9 mouse cellular contexts compared by ENCODE assay signal in genomic region chr2:51830286-51830944, GRCm38 (mm10).
DNase-seq lines count a peak whose midpoint lies in the region; ATAC-seq and TF ChIP-seq lines count a peak whose summit lies in the region.
"Had no signal": no experiment of that assay in that cellular context is flagged by ENCODE, and none has a peak within 500 bp of the region (broad histone marks: within the 10 kb centered on the region; RNA-seq: fewer than 3 reads in every experiment).

No protein-coding gene starts in this region.

- H3K36me3 ChIP-seq in thymus, adult 2 months (ENCODE audit: control insufficient read depth, insufficient read depth, low read length) = no peaks in the 10 kb centered on the region
- no peaks in the 10 kb centered on the region for H3K36me3 ChIP-seq in kidney, adult 2 months (ENCODE audit: control insufficient read depth, insufficient read depth, low read length)
- H3K36me3 ChIP-seq in liver, embryonic 14.5 days (replicated peaks; ENCODE audit: control insufficient read depth, insufficient read depth, low read depth) = no peaks in the 10 kb centered on the region
- H3K36me3 ChIP-seq in neural tube, embryonic 13.5 days = no peaks in the 10 kb centered on the region
- H3K36me3 ChIP-seq: limb, embryonic 15.5 days had no signal

- H3K27me3 ChIP-seq in thymus, adult 2 months (ENCODE audit: control insufficient read depth, insufficient read depth, low read length) = no peaks in the 10 kb centered on the region
- H3K27me3 ChIP-seq in kidney, adult 2 months (replicated peaks; ENCODE audit: control insufficient read depth, insufficient read depth, low read length) = no peaks in the 10 kb centered on the region
- H3K27me3 ChIP-seq in liver, embryonic 14.5 days (ENCODE audit: control insufficient read depth, insufficient read depth, low read length) = no peaks in the 10 kb centered on the region
- H3K27me3 ChIP-seq in neural tube, embryonic 13.5 days = no peaks in the 10 kb centered on the region
- H3K27me3 ChIP-seq: limb, embryonic 15.5 days had no signal

- no peak overlapping the region for H3K9ac ChIP-seq in liver, embryonic 14.5 days (replicated peaks)
- no peak overlapping the region for H3K9ac ChIP-seq in neural tube, embryonic 13.5 days
- H3K9ac ChIP-seq: limb, embryonic 15.5 days had no signal

- peak; percentile 20 for DNase-seq in thymus, adult 2 months
- no peak for DNase-seq in thymus, adult 18-20 months
- DNase-seq in cerebellum, postnatal 10 days = peak; percentile 89 to 90
- DNase-seq in gastrocnemius, adult 8-10 months (ENCODE audit: low spot score in 2 of 2) = peak; percentile 34 to 40
- DNase-seq in kidney, adult 2 months = peak; percentile 75
- peak in 1 of 3 experiments; percentile 2 for DNase-seq in liver, embryonic 14.5 days (ENCODE audit: low read depth in 3 of 3, low spot score in 3 of 3)
- DNase-seq in urinary bladder, postnatal 4 days (ENCODE audit: low spot score in 2 of 2) = peak; percentile 24 to 78

- H3K4me1 ChIP-seq in thymus, adult 2 months (replicated peaks; ENCODE audit: control insufficient read depth, insufficient read depth, low read length) = no peaks in the 10 kb centered on the region
- H3K4me1 ChIP-seq in kidney, adult 2 months (ENCODE audit: control insufficient read depth, insufficient read depth, low read length) = no peaks in the 10 kb centered on the region
- H3K4me1 ChIP-seq in liver, embryonic 14.5 days (replicated peaks; ENCODE audit: control insufficient read depth in 2 of 2, insufficient read depth in 2 of 2, low read length in 1 of 2) = no peaks in the 10 kb centered on the region
- H3K4me1 ChIP-seq in neural tube, embryonic 13.5 days (replicated peaks) = peaks cover 11% of the 10 kb centered on the region

- H3K27ac ChIP-seq in thymus, adult 2 months (ENCODE audit: control insufficient read depth, insufficient read depth, low read length) = no peak overlapping the region
- no peak overlapping the region for H3K27ac ChIP-seq in kidney, adult 2 months (ENCODE audit: insufficient read depth, low read depth, low read length)
- H3K27ac ChIP-seq in liver, embryonic 14.5 days = no peak overlapping the region
- H3K27ac ChIP-seq in neural tube, embryonic 13.5 days (replicated peaks) = 0 out of 2 replicates have a peak overlapping the region, but pooled peaks have one; percentile 13
- H3K27ac ChIP-seq: limb, embryonic 15.5 days had no signal

- 34% methylated on average over 7 of the region's 7 CpGs for WGBS in thymus, adult 2 months
- 32% methylated on average over 7 of the region's 7 CpGs for WGBS in kidney, adult 2 months
- WGBS in liver, embryonic 14.5 days (ENCODE audit: insufficient replicate concordance) = 30% methylated on average over 7 of the region's 7 CpGs
- 32% methylated on average over 7 of the region's 7 CpGs for WGBS in neural tube, embryonic 13.5 days

- no peak for TF ChIP-seq EP300 in liver, embryonic 14.5 days (IDR thresholded peaks at IDR 0.05; ENCODE audit: low read depth)

- no peaks in the 10 kb centered on the region for H3K9me3 ChIP-seq in liver, embryonic 14.5 days (ENCODE audit: control insufficient read depth, low read length)
- H3K9me3 ChIP-seq in neural tube, embryonic 13.5 days = no peaks in the 10 kb centered on the region
- H3K9me3 ChIP-seq: limb, embryonic 15.5 days had no signal

- TF ChIP-seq CTCF in thymus, adult 2 months (IDR thresholded peaks at IDR 0.05; ENCODE audit: borderline replicate concordance, control insufficient read depth, extremely low read depth, insufficient read depth, low read length, poor library complexity) = no peak
- peak; percentile 54 for TF ChIP-seq CTCF in kidney, adult 2 months (conservative IDR thresholded peaks at IDR 0.05; ENCODE audit: insufficient read depth, insufficient read length, low read depth, low read length)
- TF ChIP-seq CTCF in liver, embryonic 14.5 days (IDR thresholded peaks at IDR 0.05; ENCODE audit: low read depth) = peak; percentile 44; the same call in 1 of the 2 replicates

- no peak for TF ChIP-seq POLR2A in thymus, adult 2 months (IDR thresholded peaks at IDR 0.05; ENCODE audit: control insufficient read depth, extremely low read depth, insufficient read depth, low read length, poor library complexity)
- no peak for TF ChIP-seq POLR2A in kidney, adult 2 months (IDR thresholded peaks at IDR 0.05; ENCODE audit: low read depth, low read length)

- no peak overlapping the region for H3K4me3 ChIP-seq in thymus, adult 2 months (ENCODE audit: control insufficient read depth, insufficient read depth, low read length)
- no peak overlapping the region for H3K4me3 ChIP-seq in kidney, adult 2 months (ENCODE audit: insufficient read depth, low read depth, low read length)
- H3K4me3 ChIP-seq in liver, embryonic 14.5 days (ENCODE audit: insufficient read depth in 1 of 2, low read depth in 2 of 2, low read length in 2 of 2) = no peak overlapping the region
- no peak overlapping the region for H3K4me3 ChIP-seq in neural tube, embryonic 13.5 days
- H3K4me3 ChIP-seq: limb, embryonic 15.5 days had no signal

- no peak for ATAC-seq in liver, embryonic 14.5 days (ENCODE audit: insufficient read depth)
- no peak for ATAC-seq in neural tube, embryonic 13.5 days (ENCODE audit: low read depth)

- H3K4me2 ChIP-seq in liver, embryonic 14.5 days (ENCODE audit: low read depth) = no peak overlapping the region
- no peak overlapping the region for H3K4me2 ChIP-seq in neural tube, embryonic 13.5 days
- H3K4me2 ChIP-seq: limb, embryonic 15.5 days had no signal

Comparison
In these comparisons a context has a peak if more than half of its experiments do, and no peak if none do; other contexts are left out.
1. DNase-seq: peak in thymus, adult 2 months (single experiment), cerebellum, postnatal 10 days (2 of 2), gastrocnemius, adult 8-10 months (2 of 2), kidney, adult 2 months (single experiment) and urinary bladder, postnatal 4 days (2 of 2); none in thymus, adult 18-20 months (0 of 2).